Mouse (Mus musculus): ENCODE data around the gene Rhbdf1.

GRCm38 (mm10) chr11:32188881-32189280, 33.2 kb downstream of the Rhbdf1 start:
- TF ChIP-seq POLR2A (IDR thresholded peaks at IDR 0.05; ENCODE audit: control insufficient read depth in 1 of 2, insufficient read depth in 1 of 2, low read depth in 1 of 2, low read length in 2 of 2, poor library complexity in 1 of 2) (no peak), SIN3A (IDR thresholded peaks at IDR 0.05; ENCODE audit: low read length) (no peak), SMC3 (IDR thresholded peaks at IDR 0.05; ENCODE audit: low read depth, low read length) (no peak), POLR2AphosphoS2 (IDR thresholded peaks at IDR 0.05; ENCODE audit: low read length) (peak; percentile 16; the same call in 1 of the 2 replicates), CHD1 (IDR thresholded peaks at IDR 0.05; ENCODE audit: low read depth, low read length) (no peak), TAL1 (IDR thresholded peaks at IDR 0.05; ENCODE audit: low read length) (no peak), CTCF (IDR thresholded peaks at IDR 0.05 in 2 of 3, conservative IDR thresholded peaks at IDR 0.05 in 1 of 3; ENCODE audit: control insufficient read depth in 1 of 3, insufficient read depth in 1 of 3, low read depth in 2 of 3, low read length in 3 of 3, poor library complexity in 1 of 3, severe bottlenecking in 1 of 3) (no peak), NRF1 (IDR thresholded peaks at IDR 0.05; ENCODE audit: insufficient read depth, low read depth, low read length, poor library complexity, severe bottlenecking) (no peak), MAX (IDR thresholded peaks at IDR 0.05; ENCODE audit: low read length) (no peak), MAZ (IDR thresholded peaks at IDR 0.05; ENCODE audit: low read depth, low read length) (no peak), NELFE (IDR thresholded peaks at IDR 0.05; ENCODE audit: low read depth, low read length) (no peak), UBTF (IDR thresholded peaks at IDR 0.05; ENCODE audit: borderline replicate concordance, insufficient read depth, low read depth, low read length) (no peak), ZMIZ1 (IDR thresholded peaks at IDR 0.05; ENCODE audit: low read depth, low read length) (no peak), EP300 (IDR thresholded peaks at IDR 0.05; ENCODE audit: low read depth in 1 of 2, low read length in 2 of 2) (no peak)

Measured in MEL (cell line).